Mouse (Mus musculus) monocyte, adult 2 months (primary cell): ENCODE results near the gene Tmem28.

ENCODE experiments used
- DNase-seq, 2 experiments: peaks; one replicate each; pipeline ENCODE4 v3.0.0; 2022; ENCODE audit warnings: low spot score in 2 of 2, low read depth in 1 of 2

Gene Tmem28

DNA sequence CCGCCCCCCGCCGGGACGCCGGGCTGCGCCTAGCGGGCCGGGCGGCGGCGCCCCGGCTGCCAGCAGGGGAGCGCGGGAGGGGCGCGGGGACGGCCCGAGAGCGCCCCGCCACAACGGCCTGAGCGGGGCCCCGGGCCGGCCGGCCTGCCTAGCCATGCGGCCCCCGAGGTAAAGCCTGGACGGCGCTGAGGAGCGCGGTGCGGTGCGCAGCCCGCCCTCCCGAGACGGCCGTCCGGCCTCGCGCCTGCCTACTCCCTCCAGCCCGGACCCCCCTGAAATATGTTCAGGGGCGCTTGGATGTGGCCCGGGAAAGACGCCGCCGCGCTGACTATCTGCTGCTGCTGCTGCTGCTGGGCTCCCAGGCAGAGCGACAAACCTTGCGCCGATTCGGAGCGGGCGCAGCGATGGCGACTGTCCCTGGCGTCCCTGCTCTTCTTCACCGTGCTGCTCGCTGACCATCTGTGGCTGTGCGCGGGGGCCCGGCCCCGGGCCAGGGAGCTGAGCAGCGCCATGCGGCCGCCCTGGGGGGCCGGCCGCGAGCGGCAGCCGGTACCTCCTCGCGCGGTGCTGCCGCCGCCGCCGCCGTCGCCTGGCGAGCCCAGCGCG is at the start of gene Tmem28:
Tmem28 (plus strand) TSS at position 232 of the 606 bp plus-strand sequence.
- DNase-seq, result no peak

GRCm38 (mm10) chrX:99780308-99780707 is 40.5 kb upstream of the Tmem28 start:
- DNase-seq, result no peak

DNA sequence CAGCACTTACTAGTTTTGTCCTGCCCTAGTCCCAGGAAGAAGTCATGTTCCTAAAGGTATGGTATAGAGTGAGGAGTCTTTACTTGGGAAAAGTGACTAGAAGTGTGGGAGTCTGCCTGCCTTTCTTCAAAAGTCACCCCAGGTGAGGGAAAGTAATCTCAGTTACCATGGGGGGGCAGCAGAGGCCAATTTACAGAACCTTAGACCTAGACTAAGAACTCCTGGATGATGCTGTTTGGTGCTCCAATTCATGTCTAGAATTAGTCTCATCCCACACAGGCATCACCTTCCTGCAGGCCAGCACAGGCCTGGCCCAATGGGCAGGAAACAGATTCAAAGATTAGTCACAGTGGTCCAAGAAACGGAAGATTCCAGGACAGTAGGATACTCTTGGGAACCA is 12.4 kb upstream of the Tmem28 start:
- DNase-seq, result no peak

DNA sequence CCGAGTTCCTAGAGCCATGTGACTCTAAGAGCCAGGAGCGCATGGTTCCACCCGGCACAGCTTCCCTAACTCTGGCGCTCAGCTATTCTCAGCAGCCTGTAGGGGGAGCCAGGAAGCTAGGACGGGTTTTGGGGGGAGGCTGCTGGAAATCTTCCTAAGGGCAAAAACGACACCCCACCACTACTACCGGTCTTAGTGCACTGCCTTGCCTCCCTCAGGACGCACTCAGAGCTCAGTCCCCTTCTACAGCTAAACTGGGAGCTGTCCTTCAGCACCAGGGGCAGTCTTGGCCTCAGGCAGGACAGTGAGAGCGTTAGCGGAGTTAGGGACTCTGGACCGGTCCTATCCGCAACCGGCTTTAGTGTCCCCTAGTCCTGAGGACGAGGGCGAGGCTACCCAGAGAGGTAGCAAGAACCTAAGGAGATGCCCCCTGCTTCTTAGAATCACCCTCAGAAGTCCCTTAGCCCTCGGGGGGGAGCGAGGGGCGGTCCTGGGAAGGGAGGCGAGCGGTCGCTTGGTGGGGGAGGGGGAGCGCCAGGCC is 1.4 kb upstream of the Tmem28 start:
- no peak for DNase-seq

GRCm38 (mm10) chrX:99819936-99820789 is 658 bp upstream of the Tmem28 start:
- DNase-seq, result no peak

GRCm38 (mm10) chrX:99842090-99842489 is 21.3 kb downstream of the Tmem28 start:
- DNase-seq, result no peak

GRCm38 (mm10) chrX:99853261-99853741 is 32.5 kb downstream of the Tmem28 start:
- DNase-seq, result peak in 1 of 2 experiments; percentile 2

GRCm38 (mm10) chrX:99853834-99854233 is 33.0 kb downstream of the Tmem28 start:
- DNase-seq, result no peak

- DNase-seq, result no peak
Observed at GRCm38 (mm10) chrX:99872228-99872627, 51.4 kb downstream of the Tmem28 start.

DNA sequence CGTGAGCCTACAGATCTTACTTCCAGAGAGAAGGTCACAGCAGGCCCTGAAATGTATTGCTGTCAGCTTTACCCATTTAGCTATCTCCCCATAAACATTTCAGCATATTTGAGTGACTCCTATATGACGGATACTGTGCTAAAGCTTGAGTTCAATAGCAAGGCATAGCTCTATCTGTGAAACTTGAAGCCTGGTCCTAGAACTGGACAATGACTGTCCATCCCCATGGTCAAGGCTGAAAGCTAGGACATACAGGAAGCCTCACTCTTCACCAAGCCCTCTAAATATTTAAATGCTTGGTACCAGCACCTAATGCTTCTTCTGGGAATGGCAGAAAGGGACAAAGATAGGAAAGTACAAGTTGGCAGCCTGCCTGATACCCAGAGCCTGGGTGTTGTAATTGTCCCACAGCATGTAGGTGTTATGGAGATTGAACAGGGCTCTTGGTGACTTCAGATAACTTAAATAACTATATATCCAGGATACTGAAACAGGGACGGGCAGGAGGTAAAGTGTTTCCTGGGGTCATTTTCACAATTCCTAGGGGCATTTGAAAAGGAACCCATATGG is 51.9 kb downstream of the Tmem28 start:
- DNase-seq, result no peak

DNA sequence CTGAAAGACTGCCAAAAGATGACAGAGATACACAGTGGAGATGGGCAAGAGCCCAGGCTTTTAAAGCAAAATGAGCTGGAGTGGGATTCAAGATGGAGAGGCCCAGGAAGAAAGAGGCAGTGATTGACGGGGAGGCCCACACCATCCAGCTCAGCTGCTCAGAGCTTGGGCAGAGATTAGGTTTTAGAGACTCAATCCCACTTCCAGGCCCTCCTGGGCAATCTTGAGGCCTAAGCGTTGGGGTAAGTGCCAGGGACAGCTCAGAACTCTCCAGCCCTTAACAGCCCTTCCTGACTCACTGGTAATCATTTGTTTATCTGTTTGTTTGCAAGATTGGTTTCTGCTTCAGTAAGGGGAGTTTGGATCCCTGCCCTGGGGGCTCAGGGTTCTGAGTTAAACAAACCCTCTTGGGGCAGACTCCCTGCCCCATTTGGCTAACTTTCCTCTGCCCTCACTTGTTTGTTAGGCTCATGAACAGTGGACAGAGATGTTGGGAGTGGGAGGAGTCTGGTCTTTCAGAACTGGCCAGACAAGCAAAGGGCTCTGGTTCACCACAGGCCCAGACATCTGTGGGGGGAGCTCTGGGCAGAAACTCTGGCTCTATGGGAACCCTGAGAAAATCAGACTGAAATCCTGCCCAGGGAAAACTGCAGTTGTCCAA is 52.6 kb downstream of the Tmem28 start:
- no peak for DNase-seq

GRCm38 (mm10) chrX:99873920-99874296 is 53.1 kb downstream of the Tmem28 start:
- no peak for DNase-seq

- no peak for DNase-seq
Observed at GRCm38 (mm10) chrX:99876781-99877180, 56.0 kb downstream of the Tmem28 start.

DNA sequence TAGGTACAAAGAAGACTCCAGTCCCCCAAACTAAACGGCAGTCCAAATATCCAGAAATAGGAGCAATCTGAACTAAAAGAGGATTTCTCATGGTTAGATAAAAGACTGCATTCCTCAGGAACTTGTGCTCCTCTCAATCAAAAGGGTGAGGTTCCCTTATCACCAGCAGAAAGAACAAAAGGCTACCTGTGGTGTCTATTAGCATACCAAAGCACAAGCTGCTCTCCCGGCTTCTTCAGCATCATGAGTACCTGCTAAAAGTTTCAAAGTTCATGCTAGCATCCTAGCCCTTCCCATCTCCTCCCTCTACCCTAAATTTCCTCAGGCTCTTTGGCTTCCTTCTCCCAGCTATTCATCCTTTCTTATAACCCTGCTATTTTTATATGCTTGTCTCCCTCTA is 62.6 kb downstream of the Tmem28 start:
- DNase-seq, result no peak
